In the genomic region with DNA sequence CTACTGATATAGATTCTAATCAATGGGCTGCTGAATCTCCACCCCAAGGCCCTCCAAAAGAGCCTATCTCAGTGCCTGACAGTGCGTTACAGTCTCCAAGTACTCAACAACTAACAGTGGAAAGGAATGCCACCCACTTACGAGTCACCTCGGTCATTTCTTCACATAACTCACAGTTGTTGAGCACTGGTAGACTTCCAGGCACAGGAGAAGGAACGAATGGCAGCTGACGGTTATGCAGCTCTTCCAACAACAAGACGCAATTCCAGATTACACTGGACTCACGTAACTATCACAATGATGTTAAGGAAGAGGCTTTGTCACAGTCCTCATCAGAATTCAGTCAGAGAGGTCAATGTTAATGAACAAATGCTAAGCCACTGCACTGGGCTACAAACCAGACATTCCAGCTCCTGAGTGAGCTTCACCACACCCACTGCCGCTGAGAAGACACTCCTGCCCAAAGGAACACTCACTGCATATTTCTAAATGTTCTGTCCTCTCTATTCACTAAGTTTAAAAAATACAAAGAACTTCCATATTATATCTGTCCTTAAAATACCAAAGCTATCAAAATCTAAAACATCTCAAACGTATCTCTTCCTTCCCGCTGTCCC, we compare ENCODE assay signal across 5 mouse cellular contexts.
"Had no signal": no experiment of that assay in that cellular context is flagged by ENCODE, and none has a peak within 500 bp of the region (broad histone marks: within the 10 kb centered on the region; RNA-seq: fewer than 3 reads in every experiment).

No protein-coding gene starts in this region.

- DNase-seq: kidney, adult 8-10 months; kidney, postnatal 36 days; right cerebral cortex, postnatal 14 days; thymus, adult 2 months; thymus, postnatal 25 days had no signal
